Mouse (Mus musculus): ENCODE measurements at regions not wholly inside any gene's neighbourhood (a gene's known extent, or its start where the extent isn't known, plus 50 kb on each side); places are given as distances from the start of the nearest gene placed in this dataset.

GRCm38 (mm10) chr1:159470941-159471340, 52.6 kb upstream of the Tnr start:
- ATAC-seq (ENCODE audit: insufficient read depth), result no peak
- no peaks in the 10 kb centered on the region for H3K27me3 ChIP-seq (ENCODE audit: control insufficient read depth, insufficient read depth, low read length)
- H3K4me2 ChIP-seq (ENCODE audit: low read depth), result no peak overlapping the region
- no peak for DNase-seq (ENCODE audit: low read depth in 3 of 3, low spot score in 3 of 3)
- H3K9ac ChIP-seq (replicated peaks), result no peak overlapping the region
- no peaks in the 10 kb centered on the region for H3K9me3 ChIP-seq (ENCODE audit: control insufficient read depth, low read length)
- H3K27ac ChIP-seq, result no peak overlapping the region
- TF ChIP-seq EP300 (IDR thresholded peaks at IDR 0.05; ENCODE audit: low read depth) (no peak), CTCF (IDR thresholded peaks at IDR 0.05; ENCODE audit: low read depth) (no peak)
- H3K36me3 ChIP-seq (replicated peaks; ENCODE audit: control insufficient read depth, insufficient read depth, low read depth), result no peaks in the 10 kb centered on the region
- H3K4me1 ChIP-seq (replicated peaks; ENCODE audit: control insufficient read depth in 2 of 2, insufficient read depth in 2 of 2, low read length in 1 of 2), result no peaks in the 10 kb centered on the region
- no peak overlapping the region for H3K4me3 ChIP-seq (ENCODE audit: insufficient read depth in 1 of 2, low read depth in 2 of 2, low read length in 2 of 2)
